Mouse (Mus musculus) right cerebral cortex, postnatal 14 days (tissue): ENCODE measurements around the gene Hsd17b12.

Experiments
- DNase-seq: peaks from one replicate; pipeline ENCODE4 v3.0.0; 2022

Gene Hsd17b12

DNA sequence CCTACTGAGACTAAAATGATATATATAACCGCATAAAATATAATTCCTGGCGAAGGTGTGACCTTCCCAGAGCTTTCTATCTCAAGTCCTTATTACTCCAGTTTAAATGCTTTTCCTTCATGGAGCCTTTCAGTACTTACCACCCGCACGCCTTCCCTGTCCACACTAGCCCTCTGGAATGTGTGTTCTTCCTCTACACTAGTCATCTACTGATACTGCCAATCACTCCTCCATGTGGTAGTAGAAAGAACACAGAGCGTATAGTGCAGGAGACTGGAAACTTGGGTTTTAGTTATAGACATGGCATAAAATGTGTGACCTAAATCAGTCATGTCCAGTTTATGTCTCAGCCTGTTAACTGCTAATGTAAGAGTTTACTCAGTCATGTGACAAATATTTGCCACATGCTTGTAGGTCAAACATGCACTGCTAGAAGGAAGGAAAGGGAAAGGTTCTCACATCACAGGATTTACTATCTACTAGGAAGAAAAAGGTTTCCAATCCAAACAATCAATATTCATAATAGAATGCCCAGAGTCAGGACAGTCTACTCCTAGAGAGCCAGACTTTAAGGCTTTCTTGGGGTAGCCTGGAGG lies 91.1 kb downstream of the Hsd17b12 start:
- DNase-seq = no peak

DNA sequence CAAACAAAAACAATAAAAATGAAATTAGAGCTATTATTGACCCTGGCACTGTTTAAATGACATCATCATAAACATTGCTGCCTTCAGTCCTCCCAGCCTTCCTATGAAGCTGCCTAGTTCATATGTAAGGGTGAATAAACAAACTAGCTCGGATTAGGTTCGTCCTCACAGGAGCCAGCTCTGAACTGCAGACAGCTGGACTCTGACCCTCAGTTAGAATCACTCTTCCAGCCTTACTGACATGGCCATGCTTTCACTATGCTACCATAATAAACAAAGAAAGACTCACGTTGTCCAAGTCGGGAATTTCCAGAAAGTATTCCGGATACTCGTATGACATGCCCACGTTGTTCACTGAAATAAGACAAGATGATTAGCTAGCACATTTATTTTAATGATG lies 91.6 kb downstream of the Hsd17b12 start:
- DNase-seq = no peak

DNA sequence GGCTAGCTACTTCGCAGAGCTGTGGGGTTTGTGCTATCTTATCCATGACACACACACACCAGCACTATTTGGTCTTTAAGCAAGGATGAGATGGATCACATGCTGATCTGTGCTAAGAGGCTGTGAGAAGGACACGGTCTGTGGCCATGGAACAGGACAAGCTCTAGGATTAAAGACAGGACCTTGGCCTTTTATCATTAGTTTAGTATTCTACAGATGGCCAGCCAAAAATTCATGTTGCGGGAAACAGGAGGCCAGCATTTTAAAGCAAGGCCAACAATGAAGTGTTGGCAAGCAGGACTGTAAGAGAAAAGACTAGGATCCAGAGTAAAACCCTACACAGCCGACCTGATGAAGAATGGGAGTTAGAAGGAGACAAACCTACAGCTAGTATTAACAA lies 95.0 kb downstream of the Hsd17b12 start:
- no peak for DNase-seq

DNA sequence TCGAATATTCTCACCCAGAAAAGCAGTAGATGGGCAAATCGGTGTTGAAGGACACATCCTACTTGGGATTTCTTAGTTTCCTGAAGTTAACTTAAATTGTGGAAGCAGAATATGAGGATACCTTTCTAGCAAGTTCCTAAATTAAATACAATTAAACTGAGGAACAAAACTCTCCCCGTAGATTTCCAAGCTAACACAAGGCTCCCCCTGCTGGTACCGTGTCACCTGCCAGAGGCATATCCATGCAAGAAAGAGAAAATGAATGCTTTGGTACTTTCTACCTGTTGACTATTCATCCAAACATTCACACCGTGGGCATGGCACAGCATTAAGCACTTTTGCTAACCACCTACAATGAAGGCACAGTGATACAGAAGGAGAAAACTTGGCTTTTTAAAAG lies 98.3 kb downstream of the Hsd17b12 start:
- DNase-seq = peak; percentile 73

DNA sequence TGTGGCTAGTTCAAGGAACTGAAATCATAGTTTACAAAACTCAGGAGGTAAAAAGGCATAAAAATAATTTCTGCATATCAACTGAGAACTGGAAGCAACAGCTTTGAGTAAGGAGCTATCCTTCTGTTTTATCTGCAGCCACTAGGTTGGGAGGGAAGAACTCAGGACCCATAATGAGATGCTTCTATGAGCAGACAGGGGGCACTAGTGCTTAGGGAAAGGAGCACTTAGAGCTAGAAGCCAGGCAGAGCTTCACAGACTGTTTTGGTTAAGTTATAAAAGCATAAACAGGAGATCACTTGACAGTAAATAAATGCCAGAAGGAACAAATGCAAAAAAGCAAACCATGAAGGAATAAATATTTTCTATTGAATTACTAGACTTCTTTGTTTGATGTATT lies 103.0 kb downstream of the Hsd17b12 start:
- DNase-seq = peak; percentile 19

DNA sequence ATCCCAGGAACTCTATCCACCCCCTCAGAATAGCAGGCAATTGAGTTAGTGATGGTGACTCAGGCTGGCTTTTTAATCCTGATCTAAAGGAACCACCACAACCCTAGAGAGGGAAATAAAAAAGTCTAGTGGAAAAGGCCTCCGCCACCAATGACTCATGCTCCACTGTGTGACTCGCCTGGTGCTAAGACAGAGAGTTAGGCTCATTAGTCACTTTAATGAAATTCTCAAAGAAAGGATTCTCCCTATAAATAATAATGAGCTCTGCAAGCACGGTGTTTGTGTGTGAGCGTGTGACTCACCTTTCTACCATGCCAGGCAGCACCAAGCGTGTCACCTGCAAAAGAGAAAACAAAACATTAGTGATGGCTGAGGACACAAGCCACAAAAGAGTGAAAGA lies 105.8 kb downstream of the Hsd17b12 start:
- DNase-seq = no peak

DNA sequence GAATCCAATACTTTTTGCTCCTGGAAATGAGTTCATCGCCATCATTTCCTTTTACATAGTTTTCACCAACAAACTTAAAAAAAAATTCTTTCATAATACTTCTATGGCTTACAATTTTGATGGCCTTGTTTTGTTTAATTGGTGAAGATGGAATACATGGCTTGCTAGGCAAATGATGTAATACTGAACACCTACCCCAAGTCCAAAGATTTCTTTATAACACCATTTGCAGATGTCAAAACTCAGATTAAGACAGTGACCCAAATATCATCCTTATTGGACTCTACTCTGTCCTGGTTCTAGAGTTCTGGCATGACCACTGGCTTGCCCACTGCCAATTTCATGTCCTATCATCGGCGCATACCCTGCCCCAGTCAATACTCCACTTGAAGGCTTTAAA lies 106.9 kb downstream of the Hsd17b12 start:
- no peak for DNase-seq

DNA sequence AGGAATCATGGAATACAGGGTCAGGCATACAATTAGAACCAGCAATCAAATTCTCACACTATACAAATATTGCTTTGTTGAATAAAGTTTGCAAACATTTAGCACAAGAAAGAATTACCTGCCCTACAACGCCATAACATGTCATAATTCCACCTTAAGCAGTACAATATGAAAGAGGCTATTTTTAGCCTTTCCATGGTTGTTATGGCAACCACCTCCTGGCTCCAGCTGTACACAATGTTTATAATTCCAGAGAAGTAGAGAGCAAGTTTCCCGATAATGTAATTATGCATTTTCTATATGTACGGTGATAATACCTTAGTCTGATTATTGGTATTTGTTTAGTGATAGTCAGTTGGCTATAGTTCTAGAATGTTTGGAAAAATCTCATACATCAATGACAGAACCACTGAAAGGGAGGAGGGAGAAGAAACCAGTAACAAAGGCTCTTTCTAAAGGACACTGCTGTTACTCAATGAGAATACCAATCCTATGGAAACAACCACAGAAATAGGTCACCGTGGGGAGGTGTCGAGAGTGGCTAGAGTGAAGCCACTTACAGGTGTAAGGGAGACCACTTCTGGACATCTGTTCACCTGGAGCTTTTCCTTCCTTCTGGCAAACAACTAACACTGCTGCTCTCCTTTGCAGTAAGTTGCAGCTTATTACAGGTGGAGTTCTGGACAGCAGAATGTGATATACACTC lies 108.1 kb downstream of the Hsd17b12 start:
- DNase-seq = no peak

DNA sequence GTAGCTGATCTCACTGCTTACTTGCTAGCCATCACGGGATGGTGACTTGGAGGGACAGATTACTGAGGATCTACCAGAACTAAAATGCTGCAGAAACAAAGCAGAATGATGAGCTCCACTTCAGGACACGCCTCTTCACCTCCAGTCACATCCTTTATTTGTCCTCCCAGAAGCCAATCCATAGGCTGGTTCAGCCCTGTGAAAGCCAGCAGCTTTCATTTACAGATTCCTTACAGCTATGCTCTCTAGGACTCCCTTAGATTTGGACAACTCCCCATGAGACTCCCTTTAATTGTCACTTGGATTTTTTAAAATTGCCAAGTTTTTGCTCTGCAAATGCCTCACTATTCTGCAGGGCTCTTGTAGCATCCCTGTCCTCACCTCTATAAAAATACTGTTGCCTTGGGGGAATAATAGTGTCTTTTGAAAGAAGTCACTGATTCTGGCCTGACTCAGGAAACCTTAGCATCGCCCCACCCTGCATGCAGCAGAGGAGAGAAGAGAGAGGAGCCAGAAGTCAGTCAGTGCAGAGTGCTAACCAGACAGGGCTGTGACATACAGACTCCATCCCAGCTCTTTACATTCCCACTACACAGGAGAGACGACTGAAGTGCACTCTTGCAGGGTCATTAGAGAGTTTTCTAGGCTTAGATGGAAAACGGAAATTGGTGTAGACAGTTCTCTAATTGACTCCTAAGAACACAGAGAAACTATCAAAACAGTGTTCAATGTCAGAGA lies 108.9 kb downstream of the Hsd17b12 start:
- no peak for DNase-seq

DNA sequence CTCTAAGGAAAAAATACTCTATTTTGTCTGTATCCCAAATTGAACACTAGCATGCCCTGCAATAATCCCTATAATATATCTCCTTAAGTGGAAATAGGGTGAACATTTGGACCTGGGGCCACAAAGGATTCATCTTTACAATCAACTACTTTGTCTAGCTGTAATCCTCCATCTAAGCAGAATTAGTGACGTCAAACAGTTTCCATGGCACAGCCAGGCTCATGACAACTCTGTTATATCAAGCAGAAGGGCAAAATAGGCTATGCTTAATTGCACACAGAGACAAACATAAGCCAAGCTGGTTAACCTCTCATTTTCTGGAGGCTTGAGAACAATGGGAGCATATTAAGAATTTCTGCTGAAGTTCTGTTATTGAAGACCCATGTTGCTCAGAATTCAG lies 109.5 kb downstream of the Hsd17b12 start:
- DNase-seq = no peak

DNA sequence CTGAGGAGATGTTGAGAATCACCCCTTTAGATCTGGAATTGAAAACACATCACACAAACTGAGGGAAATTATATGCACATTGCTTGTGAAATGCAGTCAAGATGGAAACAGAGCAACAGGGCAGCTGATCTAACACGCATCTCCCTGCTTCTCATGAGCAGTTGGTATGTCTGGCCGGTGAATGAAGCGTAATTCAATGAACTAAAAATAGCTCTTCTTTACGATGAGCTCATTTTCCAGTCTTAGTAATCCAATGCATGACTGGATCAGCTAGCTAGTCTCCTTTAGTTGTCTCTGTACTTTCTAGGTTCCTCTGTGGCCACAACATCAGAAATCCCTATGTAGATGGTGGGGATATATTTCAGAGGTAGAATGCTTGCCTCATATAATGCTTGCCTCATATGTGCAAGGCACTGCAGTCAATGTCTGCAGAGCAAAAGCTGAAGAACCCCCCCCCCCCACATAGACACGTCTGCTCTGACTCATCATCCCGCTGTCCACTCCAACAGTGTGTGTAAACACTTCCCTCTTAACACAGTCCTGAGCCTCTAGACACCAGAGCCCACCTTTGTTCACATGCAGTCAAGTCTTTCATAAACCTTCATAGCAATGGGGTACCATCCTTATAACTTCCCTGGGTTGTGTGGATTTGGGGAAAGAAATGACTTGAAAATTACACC lies 112.2 kb downstream of the Hsd17b12 start:
- DNase-seq = no peak

DNA sequence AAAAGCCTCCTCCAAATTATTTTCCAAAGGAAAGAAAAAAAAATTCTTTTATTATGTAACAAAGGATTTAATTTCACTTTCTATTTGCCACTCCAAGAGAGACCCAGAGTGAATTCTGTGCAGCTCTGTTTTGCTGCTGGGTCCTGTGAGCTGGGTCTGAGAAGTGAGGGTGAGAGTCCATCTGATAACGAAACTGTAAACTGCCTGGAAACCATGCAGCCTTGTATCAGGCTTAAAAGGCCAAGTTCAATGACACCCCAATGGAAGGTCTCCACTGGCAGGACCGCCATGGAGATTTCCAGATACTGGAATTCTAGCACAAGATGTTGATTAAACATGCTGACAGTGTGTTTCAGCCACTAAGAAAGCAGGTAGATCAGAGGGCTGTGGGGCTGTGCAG lies 113.6 kb downstream of the Hsd17b12 start:
- no peak for DNase-seq

DNA sequence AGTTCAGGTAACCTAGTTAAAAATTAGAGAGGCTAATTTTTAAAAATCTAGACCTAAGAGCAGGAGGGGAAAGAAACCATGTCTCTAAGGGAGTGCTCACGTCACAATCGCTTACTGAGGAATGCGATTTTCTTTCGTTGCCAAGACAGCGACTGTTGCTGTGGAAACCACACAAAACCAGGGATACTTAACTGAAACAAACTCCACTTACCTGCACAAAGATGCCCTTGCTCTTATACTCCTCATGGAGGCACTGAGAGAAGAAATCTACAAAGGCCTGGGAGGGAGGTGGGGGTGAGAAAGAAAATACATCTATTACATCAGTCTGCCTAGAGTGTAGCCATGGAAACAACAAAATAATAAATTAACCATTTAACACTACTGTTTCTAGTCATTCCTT lies 114.1 kb downstream of the Hsd17b12 start:
- no peak for DNase-seq

DNA sequence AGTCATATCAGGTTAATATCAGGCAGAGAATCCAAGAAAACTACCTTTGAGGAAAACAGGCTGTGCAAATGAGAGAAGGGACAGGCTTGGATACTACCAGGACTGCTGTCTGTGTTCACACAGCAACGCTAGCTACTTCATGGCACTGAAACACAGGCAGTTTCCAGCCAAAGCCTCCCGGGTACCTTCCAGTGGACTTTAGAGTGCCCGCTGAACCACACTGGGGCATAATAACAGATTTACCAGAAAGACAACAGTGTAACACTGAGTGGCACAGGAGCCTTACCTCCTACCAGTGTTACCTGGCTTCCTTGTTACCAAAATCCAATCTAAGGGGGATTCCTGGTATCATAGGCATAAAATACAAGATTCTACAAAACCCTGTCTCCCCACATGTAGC lies 115.3 kb downstream of the Hsd17b12 start:
- DNase-seq = no peak

DNA sequence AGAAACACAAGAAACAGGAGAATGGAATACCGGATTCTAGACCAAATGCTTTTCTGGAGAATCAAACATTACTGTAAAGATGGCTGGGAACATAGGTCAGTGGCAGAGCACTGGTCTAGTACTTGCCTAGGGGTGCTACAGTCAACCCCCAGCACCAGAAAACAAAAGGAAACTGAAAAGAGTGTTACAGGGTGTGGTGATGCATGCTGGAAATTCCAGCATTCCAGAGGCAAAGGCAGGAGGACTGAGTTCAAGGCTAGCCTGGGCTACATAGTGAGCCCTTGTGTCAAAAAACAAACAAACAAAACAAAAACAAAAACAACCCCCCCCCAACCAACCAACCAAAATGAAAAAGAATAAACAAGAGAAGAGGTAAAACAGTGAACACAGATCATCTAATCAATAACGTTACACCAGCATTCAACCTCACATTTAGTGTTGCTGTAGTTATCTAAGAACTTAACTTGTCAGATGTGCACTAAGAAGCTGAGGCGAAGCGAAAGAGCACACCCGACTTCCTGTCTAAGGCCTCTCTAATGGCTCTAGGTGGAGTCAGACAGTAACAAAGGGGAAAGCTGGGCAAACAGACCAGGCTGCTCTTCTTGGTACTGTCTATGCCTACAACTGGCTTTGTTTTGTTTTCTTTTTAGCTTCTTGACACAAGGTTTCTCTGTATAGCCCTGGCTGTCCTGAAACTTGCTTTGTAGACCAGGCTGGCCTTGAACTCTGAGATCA lies 117.2 kb downstream of the Hsd17b12 start:
- no peak for DNase-seq

DNA sequence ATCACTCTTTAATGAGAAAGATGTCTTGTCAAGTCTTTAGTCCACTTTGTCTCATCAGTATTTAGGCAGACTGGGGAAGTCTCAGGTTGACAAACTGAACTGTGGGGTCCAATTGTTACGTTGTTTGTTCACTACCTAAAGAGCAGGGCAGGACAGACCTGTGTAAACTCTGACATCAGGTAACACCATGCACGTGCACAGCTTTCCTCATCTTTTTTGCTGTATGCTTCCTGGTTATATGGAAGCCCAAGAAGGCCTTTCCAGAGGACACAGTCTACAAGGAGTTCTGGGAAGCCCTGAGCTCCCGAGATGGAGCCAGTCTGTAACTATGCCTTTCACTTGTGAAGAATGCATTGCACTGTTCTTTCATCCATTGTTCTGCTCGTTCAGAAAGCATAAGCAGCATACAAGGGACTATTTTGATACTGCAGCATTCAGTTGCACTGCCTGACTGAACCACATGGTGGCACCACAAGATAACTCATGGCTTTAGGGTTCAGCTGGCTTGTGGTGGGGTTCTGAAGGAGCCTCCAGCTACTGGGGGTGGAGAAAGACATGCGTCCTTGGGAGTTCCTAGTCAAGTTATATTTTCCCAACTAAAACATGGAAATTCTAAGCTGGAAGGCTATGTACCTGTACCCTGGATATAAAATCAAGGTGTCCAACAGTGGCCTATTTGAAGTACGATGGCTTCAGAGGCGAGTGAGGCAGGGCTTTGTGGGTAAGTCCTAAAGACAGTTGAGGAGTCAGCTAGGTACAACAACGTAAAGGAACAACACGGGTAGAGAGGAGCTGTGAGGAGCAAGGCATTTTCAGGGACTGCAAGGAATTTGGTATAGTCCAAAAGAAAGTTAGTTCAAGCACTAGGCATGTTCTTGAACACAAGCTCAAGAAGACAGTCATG lies 122.1 kb downstream of the Hsd17b12 start:
- peak; percentile 83 for DNase-seq

DNA sequence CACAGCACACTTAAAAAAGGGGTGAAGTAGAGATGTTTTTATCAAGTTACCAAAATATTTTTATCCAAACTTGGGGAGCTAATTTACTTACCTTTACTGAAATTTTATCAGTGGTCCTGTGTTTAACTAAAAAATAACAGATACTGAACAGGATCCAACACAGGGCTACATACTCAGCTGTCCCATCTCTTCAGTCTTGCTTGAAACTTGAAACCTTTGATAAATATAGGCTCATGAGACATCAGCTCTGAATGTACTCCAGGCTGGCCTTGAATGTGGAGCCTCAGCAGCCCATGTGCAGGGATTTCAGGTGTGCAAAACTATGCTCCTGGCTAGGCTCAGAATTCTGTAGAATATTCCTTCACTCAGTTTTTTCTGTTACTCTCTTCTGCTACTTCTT lies 127.2 kb downstream of the Hsd17b12 start:
- no peak for DNase-seq

DNA sequence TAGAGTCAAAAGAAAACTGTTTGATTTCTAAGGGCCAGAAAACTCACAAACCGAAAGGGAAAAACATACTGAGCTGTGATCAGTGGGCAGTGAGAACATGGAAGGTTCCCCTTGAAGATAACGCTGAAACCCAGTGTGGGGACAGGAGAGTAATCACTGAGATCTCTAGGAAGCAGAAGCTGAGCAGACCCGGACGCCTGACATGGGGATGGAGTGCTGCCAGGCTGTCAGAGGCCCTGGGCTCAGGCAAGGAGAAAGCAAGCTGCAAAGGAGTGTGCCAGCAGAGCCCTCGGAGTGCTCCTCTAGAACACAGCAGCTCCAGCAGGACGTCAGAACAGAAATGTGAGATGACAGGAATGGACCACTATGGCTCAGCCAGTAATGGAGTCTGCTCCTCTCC lies 133.1 kb downstream of the Hsd17b12 start:
- DNase-seq = no peak

DNA sequence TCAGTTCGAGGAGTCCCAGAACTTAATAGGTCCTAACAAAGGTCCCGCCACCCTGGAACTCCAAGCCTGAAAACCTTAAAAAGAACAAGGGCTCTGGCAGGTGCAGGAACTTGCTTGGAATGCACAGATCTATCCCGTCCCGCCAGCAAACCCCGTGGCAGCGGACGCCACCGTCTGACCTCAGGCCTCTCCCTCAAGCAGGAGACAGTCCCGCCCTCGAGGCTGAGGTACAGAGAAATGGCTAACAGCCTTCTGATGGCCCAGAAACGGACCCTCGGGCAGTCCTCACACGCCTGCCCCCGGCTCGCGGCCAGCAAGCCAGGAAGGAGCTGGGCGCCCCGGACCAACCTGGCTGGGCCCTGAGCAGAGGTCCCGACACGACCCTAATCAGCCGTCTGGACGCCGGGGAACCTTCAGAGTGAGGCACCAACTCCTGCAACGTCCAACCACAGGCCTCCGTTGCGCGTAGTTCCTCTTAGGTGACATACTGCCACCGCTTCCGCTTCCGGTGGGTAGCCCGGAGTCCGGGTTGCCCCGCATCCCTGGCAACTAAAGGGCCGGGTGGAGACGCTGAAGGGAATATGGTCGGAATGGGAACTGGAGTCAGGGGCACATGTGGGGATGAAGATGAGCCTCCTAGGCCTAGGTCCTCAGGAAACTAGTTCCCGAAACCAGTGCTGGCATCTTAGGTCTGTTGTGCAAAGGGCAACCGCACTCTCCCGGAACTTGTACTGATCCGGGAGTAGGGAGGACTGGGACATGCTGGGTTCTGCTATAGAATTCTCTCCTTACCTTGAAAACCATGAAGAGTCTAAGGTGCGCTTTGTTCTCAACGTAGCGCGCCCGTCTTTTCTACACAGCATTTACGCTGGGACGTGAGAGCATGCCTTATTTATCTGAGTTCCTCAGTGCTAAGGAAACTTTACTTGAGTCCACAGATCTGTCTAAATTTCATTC lies 147.2 kb downstream of the Hsd17b12 start, which contains the start of gene Alkbh3:
TSS of gene Alkbh3 (minus strand) at position 473 of the 957 bp plus-strand sequence.
- DNase-seq = peak; percentile 90

DNA sequence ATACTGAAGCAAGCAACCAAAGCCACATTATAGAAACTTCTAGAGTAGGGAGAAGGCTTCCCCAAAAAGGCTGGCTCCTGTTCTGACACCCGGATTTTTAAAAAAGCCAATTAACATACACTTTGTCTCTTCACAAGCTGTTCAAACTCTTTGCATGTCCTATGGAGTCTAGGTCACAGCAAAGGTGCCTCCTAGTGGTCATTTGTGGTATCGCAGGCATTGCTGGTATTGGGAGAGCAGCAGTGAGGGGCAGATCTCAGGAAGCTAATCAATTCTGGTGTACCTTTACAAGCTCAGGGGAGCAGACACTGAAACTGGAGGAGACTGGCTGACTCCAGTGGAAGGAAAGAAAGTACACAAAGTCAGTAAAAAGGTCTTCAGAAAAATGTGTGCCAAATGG lies 155.4 kb downstream of the Hsd17b12 start:
- peak; percentile 95 for DNase-seq

DNA sequence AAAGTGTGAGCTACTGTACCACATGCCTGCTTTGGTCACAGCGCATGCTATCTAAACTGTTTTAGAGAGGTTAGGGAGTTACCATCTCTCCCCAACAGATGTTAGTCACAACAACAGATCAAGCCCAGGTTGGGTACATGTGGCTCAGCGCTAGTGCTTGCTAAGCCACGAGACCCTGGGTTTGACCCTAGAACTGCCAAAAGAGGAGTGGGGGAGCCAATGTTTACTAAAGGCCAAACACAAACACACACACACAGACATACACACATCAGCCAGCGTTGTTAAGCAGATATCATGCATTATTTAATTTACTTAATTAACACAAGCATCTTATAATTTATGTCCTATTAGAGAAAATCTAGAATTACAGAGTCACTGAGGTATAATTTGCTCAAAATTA lies 155.8 kb downstream of the Hsd17b12 start:
- DNase-seq = no peak
